Mouse (Mus musculus): ENCODE results near the gene Cpeb3. TPM values are rescaled to one million over a fixed set of nuclear protein-coding genes. Genes with fewer than 3 reads are reported as not detected.
"Not testable (repeated sequence)": the region's sequence is repeated elsewhere in the genome, so short reads cannot be mapped to it uniquely, and the experiment has no call there.

Gene Cpeb3
- polyA plus RNA-seq, 1 experiment = 2.6 TPM

DNA sequence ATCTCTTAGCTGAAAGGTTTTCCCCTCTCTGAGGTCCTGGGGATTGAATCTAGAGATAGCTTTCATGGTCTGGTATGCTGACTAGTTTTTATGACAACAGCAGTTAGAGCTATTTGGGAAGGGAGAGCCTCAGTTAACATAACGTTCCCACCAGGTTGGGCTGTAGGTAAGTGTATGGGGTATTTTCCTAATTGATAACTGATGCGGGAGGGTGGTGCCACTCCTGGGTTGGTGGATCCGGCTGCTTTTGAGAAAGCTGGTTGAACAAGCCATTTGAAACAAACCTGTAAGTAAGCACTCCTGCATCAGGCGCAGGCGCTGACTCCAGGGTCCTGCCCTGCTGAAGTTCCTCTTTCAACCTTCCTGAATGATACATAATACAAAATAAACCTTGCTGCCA is 28.9 kb upstream of the Cpeb3 start:
- Histone ChIP-seq H3K36me3 (ENCODE audit: control insufficient read depth, insufficient read depth) (no peaks in the 10 kb centered on the region), H3K4me2 (ENCODE audit: low read depth) (no peak overlapping the region), H3K4me3 (no peak overlapping the region), H3K27me3 (ENCODE audit: control insufficient read depth, insufficient read depth, insufficient read length) (no peaks in the 10 kb centered on the region), H3ac (ENCODE audit: control insufficient read depth, insufficient read length) (no peak overlapping the region), H3K79me2 (ENCODE audit: control insufficient read depth, insufficient read depth) (no peaks in the 10 kb centered on the region)
- TF ChIP-seq E2F4 (IDR thresholded peaks at IDR 0.05; ENCODE audit: insufficient read depth) (no peak), USF1 (IDR thresholded peaks at IDR 0.05; ENCODE audit: low read depth) (no peak), POLR2AphosphoS2 (IDR thresholded peaks at IDR 0.05; ENCODE audit: insufficient read length, low read depth) (no peak), MYOD1 (IDR thresholded peaks at IDR 0.05; ENCODE audit: control insufficient read depth in 1 of 3, insufficient read length in 2 of 3, low read depth in 2 of 3) (no peak), REST (IDR thresholded peaks at IDR 0.05; ENCODE audit: insufficient read depth, insufficient read length) (no peak), TCF12 (IDR thresholded peaks at IDR 0.05; ENCODE audit: insufficient read depth, poor library complexity, severe bottlenecking) (no peak), SRF (IDR thresholded peaks at IDR 0.05; ENCODE audit: control insufficient read depth, insufficient read length, low read depth) (no peak), MAX (IDR thresholded peaks at IDR 0.05; ENCODE audit: low read depth) (no peak), MYOG (IDR thresholded peaks at IDR 0.05; ENCODE audit: control insufficient read depth in 1 of 3, insufficient read depth in 1 of 3, insufficient read length in 2 of 3, low read depth in 2 of 3) (no peak), CEBPB (IDR thresholded peaks at IDR 0.05; ENCODE audit: insufficient read depth, poor library complexity, severe bottlenecking) (no peak), TCF3 (IDR thresholded peaks at IDR 0.05; ENCODE audit: insufficient read length, low read depth) (no peak), POLR2A (IDR thresholded peaks at IDR 0.05; ENCODE audit: insufficient read length, low read depth) (no peak)

- H3K4me2 ChIP-seq (ENCODE audit: low read depth) = no peak overlapping the region
- H3K79me2 ChIP-seq (ENCODE audit: control insufficient read depth, insufficient read depth) = no peaks in the 10 kb centered on the region
- no peak overlapping the region for H3K4me3 ChIP-seq
- H3ac ChIP-seq (ENCODE audit: control insufficient read depth, insufficient read length) = no peak overlapping the region
- no peaks in the 10 kb centered on the region for H3K36me3 ChIP-seq (ENCODE audit: control insufficient read depth, insufficient read depth)
- TF ChIP-seq MYOD1 (IDR thresholded peaks at IDR 0.05; ENCODE audit: control insufficient read depth in 1 of 3, insufficient read length in 2 of 3, low read depth in 2 of 3) = no peak
- TF ChIP-seq REST (IDR thresholded peaks at IDR 0.05; ENCODE audit: insufficient read depth, insufficient read length) = no peak
- no peak for TF ChIP-seq MYOG (IDR thresholded peaks at IDR 0.05; ENCODE audit: control insufficient read depth in 1 of 3, insufficient read depth in 1 of 3, insufficient read length in 2 of 3, low read depth in 2 of 3)
- TF ChIP-seq USF1 (IDR thresholded peaks at IDR 0.05; ENCODE audit: low read depth) = no peak
- no peak for TF ChIP-seq CEBPB (IDR thresholded peaks at IDR 0.05; ENCODE audit: insufficient read depth, poor library complexity, severe bottlenecking)
- TF ChIP-seq MAX (IDR thresholded peaks at IDR 0.05; ENCODE audit: low read depth) = no peak
- no peak for TF ChIP-seq SRF (IDR thresholded peaks at IDR 0.05; ENCODE audit: control insufficient read depth, insufficient read length, low read depth)
- no peak for TF ChIP-seq POLR2AphosphoS2 (IDR thresholded peaks at IDR 0.05; ENCODE audit: insufficient read length, low read depth)
- no peak for TF ChIP-seq POLR2A (IDR thresholded peaks at IDR 0.05; ENCODE audit: insufficient read length, low read depth)
- TF ChIP-seq TCF3 (IDR thresholded peaks at IDR 0.05; ENCODE audit: insufficient read length, low read depth) = no peak
- TF ChIP-seq E2F4 (IDR thresholded peaks at IDR 0.05; ENCODE audit: insufficient read depth) = no peak
- TF ChIP-seq TCF12 (IDR thresholded peaks at IDR 0.05; ENCODE audit: insufficient read depth, poor library complexity, severe bottlenecking) = no peak
- H3K27me3 ChIP-seq (ENCODE audit: control insufficient read depth, insufficient read depth, insufficient read length) = no peaks in the 10 kb centered on the region
Observed at GRCm38 (mm10) chr19:37235818-37236217, 27.4 kb upstream of the Cpeb3 start.

- Histone ChIP-seq H3K27me3 (ENCODE audit: control insufficient read depth, insufficient read depth, insufficient read length) (no peaks in the 10 kb centered on the region), H3K36me3 (ENCODE audit: control insufficient read depth, insufficient read depth) (no peaks in the 10 kb centered on the region), H3K4me3 (no peak overlapping the region), H3K4me2 (ENCODE audit: low read depth) (no peak overlapping the region), H3K79me2 (ENCODE audit: control insufficient read depth, insufficient read depth) (no peaks in the 10 kb centered on the region), H3ac (ENCODE audit: control insufficient read depth, insufficient read length) (no peak overlapping the region)
- TF ChIP-seq MYOG (IDR thresholded peaks at IDR 0.05; ENCODE audit: control insufficient read depth in 1 of 3, insufficient read depth in 1 of 3, insufficient read length in 2 of 3, low read depth in 2 of 3) (no peak), E2F4 (IDR thresholded peaks at IDR 0.05; ENCODE audit: insufficient read depth) (no peak), TCF3 (IDR thresholded peaks at IDR 0.05; ENCODE audit: insufficient read length, low read depth) (no peak), REST (IDR thresholded peaks at IDR 0.05; ENCODE audit: insufficient read depth, insufficient read length) (no peak), TCF12 (IDR thresholded peaks at IDR 0.05; ENCODE audit: insufficient read depth, poor library complexity, severe bottlenecking) (no peak), POLR2AphosphoS2 (IDR thresholded peaks at IDR 0.05; ENCODE audit: insufficient read length, low read depth) (no peak), CEBPB (IDR thresholded peaks at IDR 0.05; ENCODE audit: insufficient read depth, poor library complexity, severe bottlenecking) (no peak), USF1 (IDR thresholded peaks at IDR 0.05; ENCODE audit: low read depth) (no peak), MAX (IDR thresholded peaks at IDR 0.05; ENCODE audit: low read depth) (no peak), SRF (IDR thresholded peaks at IDR 0.05; ENCODE audit: control insufficient read depth, insufficient read length, low read depth) (no peak), POLR2A (IDR thresholded peaks at IDR 0.05; ENCODE audit: insufficient read length, low read depth) (no peak), MYOD1 (IDR thresholded peaks at IDR 0.05; ENCODE audit: control insufficient read depth in 1 of 3, insufficient read length in 2 of 3, low read depth in 2 of 3) (no peak)
Observed at GRCm38 (mm10) chr19:37233561-37234539, 25.4 kb upstream of the Cpeb3 start.

- H3ac ChIP-seq (ENCODE audit: control insufficient read depth, insufficient read length); H3K4me2 ChIP-seq (ENCODE audit: low read depth); H3K4me3 ChIP-seq; H3K36me3 ChIP-seq (ENCODE audit: control insufficient read depth, insufficient read depth); H3K27me3 ChIP-seq (ENCODE audit: control insufficient read depth, insufficient read depth, insufficient read length); H3K79me2 ChIP-seq (ENCODE audit: control insufficient read depth, insufficient read depth): not testable (repeated sequence)
Observed at GRCm38 (mm10) chr19:37232598-37232997, 24.2 kb upstream of the Cpeb3 start.
